Mouse (Mus musculus) lung, postnatal 0 days (tissue): ENCODE measurements at regions not wholly inside any gene's neighbourhood (a gene's known extent, or its start where the extent isn't known, plus 50 kb on each side); places are given as distances from the start of the nearest gene placed in this dataset.

ENCODE experiments used
- CTCF ChIP-seq: IDR thresholded peaks from 2 replicates; pipeline ENCODE4 v1.5.1; 2016; ENCODE audit warnings: antibody characterized with exemption, mild to moderate bottlenecking
- EP300 ChIP-seq: IDR thresholded peaks from 2 replicates; pipeline ENCODE4 v1.6.1; 2016; ENCODE audit warnings: antibody characterized with exemption, mild to moderate bottlenecking, control low read depth

GRCm38 (mm10) chr10:43761979-43762570 is 139.5 kb downstream of the Qrsl1 start:
- TF ChIP-seq CTCF: no peak
- no peak for TF ChIP-seq EP300
